Mouse (Mus musculus): ENCODE data around the gene Cblb. TPM values are rescaled to one million over a fixed set of nuclear protein-coding genes. Genes with fewer than 3 reads are reported as not detected.

The Cblb gene
- polyA plus RNA-seq (2012), result 1.8 and 3.1 TPM in 2 replicates

- no peak for TF ChIP-seq GATA1 (IDR thresholded peaks at IDR 0.05; ENCODE audit: low read length)
Measured at GRCm38 (mm10) chr16:52031091-52031689, at the start of gene Cblb. Gene Cblb, plus strand, starts transcription at chr16:52031225.

GRCm38 (mm10) chr16:51985436-51985835 is 45.6 kb upstream of the Cblb start:
- TF ChIP-seq GATA1 (IDR thresholded peaks at IDR 0.05; ENCODE audit: low read length), result no peak

- no peak for TF ChIP-seq GATA1 (IDR thresholded peaks at IDR 0.05; ENCODE audit: low read length)
Measured at GRCm38 (mm10) chr16:51986207-51986606, 44.8 kb upstream of the Cblb start.

- no peak for TF ChIP-seq GATA1 (IDR thresholded peaks at IDR 0.05; ENCODE audit: low read length)
Measured at GRCm38 (mm10) chr16:51987085-51987620, 43.9 kb upstream of the Cblb start.

- no peak for TF ChIP-seq GATA1 (IDR thresholded peaks at IDR 0.05; ENCODE audit: low read length)
Measured at GRCm38 (mm10) chr16:51988027-51988426, 43.0 kb upstream of the Cblb start.

GRCm38 (mm10) chr16:51989259-51989658 is 41.8 kb upstream of the Cblb start:
- TF ChIP-seq GATA1 (IDR thresholded peaks at IDR 0.05; ENCODE audit: low read length), result no peak

GRCm38 (mm10) chr16:52000043-52000442 is 31.0 kb upstream of the Cblb start:
- TF ChIP-seq GATA1 (IDR thresholded peaks at IDR 0.05; ENCODE audit: low read length), result no peak

GRCm38 (mm10) chr16:52000801-52001200 is 30.2 kb upstream of the Cblb start:
- TF ChIP-seq GATA1 (IDR thresholded peaks at IDR 0.05; ENCODE audit: low read length), result no peak

GRCm38 (mm10) chr16:52007006-52007405 is 24.0 kb upstream of the Cblb start:
- no peak for TF ChIP-seq GATA1 (IDR thresholded peaks at IDR 0.05; ENCODE audit: low read length)

- TF ChIP-seq GATA1 (IDR thresholded peaks at IDR 0.05; ENCODE audit: low read length), result no peak
Measured at GRCm38 (mm10) chr16:52008471-52008870, 22.6 kb upstream of the Cblb start.

- no peak for TF ChIP-seq GATA1 (IDR thresholded peaks at IDR 0.05; ENCODE audit: low read length)
Measured at GRCm38 (mm10) chr16:52009421-52009820, 21.6 kb upstream of the Cblb start.

GRCm38 (mm10) chr16:52012984-52013383 is 18.0 kb upstream of the Cblb start:
- no peak for TF ChIP-seq GATA1 (IDR thresholded peaks at IDR 0.05; ENCODE audit: low read length)

GRCm38 (mm10) chr16:52013812-52014211 is 17.2 kb upstream of the Cblb start:
- TF ChIP-seq GATA1 (IDR thresholded peaks at IDR 0.05; ENCODE audit: low read length), result no peak

GRCm38 (mm10) chr16:52023417-52023816 is 7.6 kb upstream of the Cblb start:
- no peak for TF ChIP-seq GATA1 (IDR thresholded peaks at IDR 0.05; ENCODE audit: low read length)

- TF ChIP-seq GATA1 (IDR thresholded peaks at IDR 0.05; ENCODE audit: low read length), result no peak
Measured at GRCm38 (mm10) chr16:52027326-52027725, 3.7 kb upstream of the Cblb start.

- TF ChIP-seq GATA1 (IDR thresholded peaks at IDR 0.05; ENCODE audit: low read length), result no peak
Measured at GRCm38 (mm10) chr16:52029001-52029400, 2.0 kb upstream of the Cblb start.

- TF ChIP-seq GATA1 (IDR thresholded peaks at IDR 0.05; ENCODE audit: low read length), result no peak
Measured at GRCm38 (mm10) chr16:52031712-52032251, 757 bp downstream of the Cblb start.

Measured in G1E-ER4 (cell line).